Mouse (Mus musculus) MEL (cell line): ENCODE results near the gene Vps37b. TPM values are rescaled to one million over a fixed set of nuclear protein-coding genes. Genes with fewer than 3 reads are reported as not detected.
A peak's percentile ranks its signal among the peaks of the same experiment; 100 is the strongest.

Experiments
- DNase-seq: peaks from one replicate; pipeline ENCODE4 v3.0.0; 2011; ENCODE audit warnings: low read depth, low spot score
- H3K27ac ChIP-seq: 2 replicates; pipeline ENCODE4 v1.5.1; 2012; ENCODE audit warnings: low read depth, mild to moderate bottlenecking, control low read depth, low read length, moderate library complexity; ENCODE audit not compliant: control insufficient read depth
- H3K27me3 ChIP-seq, 2 experiments: fragments of 150-350 bp in 1 of 2; sonication (generic) in 1 of 2; 2 replicates each; pipeline ENCODE4 v1.6.1; 2012; ENCODE audit warnings: low read length in 2 of 2, mild to moderate bottlenecking in 2 of 2, improper control_type of control experiment in 1 of 2, moderate library complexity in 1 of 2; ENCODE audit not compliant: insufficient read depth in 2 of 2, control insufficient read depth in 1 of 2
- H3K36me3 ChIP-seq, 2 experiments: 2 replicates each; pipeline ENCODE4 v1.6.1; 2012 to 2014; ENCODE audit warnings: low read length in 2 of 2, improper control_type of control experiment in 1 of 2, inconsistent platforms in 1 of 2, mild to moderate bottlenecking in 1 of 2; ENCODE audit not compliant: insufficient read depth in 2 of 2, control insufficient read depth in 1 of 2
- H3K4me1 ChIP-seq, 2 experiments: fragments of 150-350 bp in 1 of 2; sonication (generic) in 1 of 2; 2 replicates each; pipeline ENCODE4 v1.6.1; 2012; ENCODE audit warnings: low read length in 2 of 2, improper control_type of control experiment in 1 of 2, mild to moderate bottlenecking in 1 of 2; ENCODE audit not compliant: insufficient read depth in 2 of 2, control insufficient read depth in 1 of 2
- H3K4me3 ChIP-seq, 2 experiments: fragments of 150-350 bp in 1 of 2; sonication (generic) in 1 of 2; 2 replicates each; pipeline ENCODE4 v1.5.1; 2012; ENCODE audit warnings: low read depth in 2 of 2, low read length in 2 of 2, mild to moderate bottlenecking in 2 of 2, moderate library complexity in 2 of 2, control low read depth in 1 of 2, improper control_type of control experiment in 1 of 2; ENCODE audit not compliant: control insufficient read depth in 1 of 2, insufficient read depth in 1 of 2
- H3K79me2 ChIP-seq: 2 replicates; pipeline ENCODE4 v1.6.1; 2012; ENCODE audit warnings: mild to moderate bottlenecking, low read length, moderate library complexity; ENCODE audit not compliant: control insufficient read depth, poor library complexity, insufficient read depth
- H3K9ac ChIP-seq: 2 replicates; pipeline ENCODE4 v1.6.1; 2012; ENCODE audit warnings: low read depth, mild to moderate bottlenecking, control low read depth, low read length, moderate library complexity; ENCODE audit not compliant: control insufficient read depth, poor library complexity, severe bottlenecking
- H3K9me3 ChIP-seq: fragments of 150-350 bp; sonication (generic); replicated peaks from 2 replicates; pipeline ENCODE4 v1.6.1; 2012; ENCODE audit warnings: mild to moderate bottlenecking, low read length, improper control_type of control experiment, moderate library complexity; ENCODE audit not compliant: insufficient read depth
- BHLHE40 ChIP-seq: IDR thresholded peaks from 2 replicates; pipeline ENCODE4 v1.6.1; 2012; ENCODE audit warnings: low read depth, mild to moderate bottlenecking, inconsistent platforms, low read length, improper control_type of control experiment, borderline replicate concordance
- CHD2 ChIP-seq: IDR thresholded peaks from 2 replicates; pipeline ENCODE4 v1.6.1; 2011; ENCODE audit warnings: low read length, improper control_type of control experiment
- E2F4 ChIP-seq: IDR thresholded peaks from 2 replicates; pipeline ENCODE4 v1.6.1; 2011; ENCODE audit warnings: low read depth, low read length, improper control_type of control experiment, borderline replicate concordance
- ELF1 ChIP-seq: IDR thresholded peaks from 2 replicates; pipeline ENCODE4 v1.6.1; 2014; ENCODE audit warnings: low read depth, mild to moderate bottlenecking, inconsistent platforms, low read length, improper control_type of control experiment, moderate library complexity
- EP300 ChIP-seq, 2 experiments: IDR thresholded peaks; 2 replicates each; pipeline ENCODE4 v1.6.1; 2011; ENCODE audit warnings: improper control_type of control experiment in 2 of 2, low read length in 2 of 2, low read depth in 1 of 2, mild to moderate bottlenecking in 1 of 2
- GATA1 ChIP-seq: IDR thresholded peaks from 2 replicates; pipeline ENCODE4 v1.6.1; 2011; ENCODE audit warnings: low read depth, low read length, improper control_type of control experiment
- MAZ ChIP-seq: IDR thresholded peaks from 2 replicates; pipeline ENCODE4 v1.6.1; 2012; ENCODE audit warnings: low read depth, mild to moderate bottlenecking, inconsistent platforms, low read length, improper control_type of control experiment
- MEF2A ChIP-seq: IDR thresholded peaks from 2 replicates; pipeline ENCODE4 v1.6.1; 2014; ENCODE audit warnings: low read depth, mild to moderate bottlenecking, inconsistent platforms, low read length, improper control_type of control experiment; ENCODE audit not compliant: poor library complexity, insufficient replicate concordance, severe bottlenecking; ENCODE audit errors: extremely low read depth
- MYC ChIP-seq: IDR thresholded peaks from 2 replicates; pipeline ENCODE4 v1.6.1; 2011; ENCODE audit warnings: low read depth, mild to moderate bottlenecking, low read length, improper control_type of control experiment, moderate library complexity
- NRF1 ChIP-seq: IDR thresholded peaks from 2 replicates; pipeline ENCODE4 v1.6.1; 2014; ENCODE audit warnings: low read depth, mild to moderate bottlenecking, inconsistent platforms, low read length, improper control_type of control experiment, moderate library complexity; ENCODE audit not compliant: poor library complexity, insufficient read depth, severe bottlenecking
- RAD21 ChIP-seq: IDR thresholded peaks from 2 replicates; pipeline ENCODE4 v1.6.1; 2011; ENCODE audit warnings: mild to moderate bottlenecking, low read depth, low read length, improper control_type of control experiment
- RCOR1 ChIP-seq: IDR thresholded peaks from 2 replicates; pipeline ENCODE4 v1.6.1; 2012; ENCODE audit warnings: low read depth, mild to moderate bottlenecking, inconsistent platforms, low read length, improper control_type of control experiment
- SIN3A ChIP-seq: IDR thresholded peaks from 2 replicates; pipeline ENCODE4 v1.6.1; 2012; ENCODE audit warnings: low read length, improper control_type of control experiment, inconsistent platforms
- TAL1 ChIP-seq: IDR thresholded peaks from 2 replicates; pipeline ENCODE4 v1.6.1; 2012; ENCODE audit warnings: mild to moderate bottlenecking, inconsistent platforms, low read length, moderate library complexity, mixed read lengths
- TCF12 ChIP-seq: IDR thresholded peaks from 2 replicates; pipeline ENCODE4 v1.6.1; 2014; ENCODE audit warnings: low read depth, mild to moderate bottlenecking, inconsistent platforms, low read length, improper control_type of control experiment, moderate library complexity
- UBTF ChIP-seq: IDR thresholded peaks from 2 replicates; pipeline ENCODE4 v1.6.1; 2012; ENCODE audit warnings: low read depth, mild to moderate bottlenecking, inconsistent platforms, low read length, improper control_type of control experiment, moderate library complexity, borderline replicate concordance; ENCODE audit not compliant: insufficient read depth
- USF1 ChIP-seq: IDR thresholded peaks from 2 replicates; pipeline ENCODE4 v1.6.1; 2014; ENCODE audit warnings: low read depth, mild to moderate bottlenecking, inconsistent platforms, low read length, improper control_type of control experiment, moderate library complexity
- ZC3H11A ChIP-seq: IDR thresholded peaks from 2 replicates; pipeline ENCODE4 v1.6.1; 2012; ENCODE audit warnings: low read depth, mild to moderate bottlenecking, inconsistent platforms, low read length, improper control_type of control experiment
- ZKSCAN1 ChIP-seq: IDR thresholded peaks from 2 replicates; pipeline ENCODE4 v1.6.1; 2012; ENCODE audit warnings: low read depth, mild to moderate bottlenecking, inconsistent platforms, low read length, improper control_type of control experiment, moderate library complexity
- ZMIZ1 ChIP-seq: IDR thresholded peaks from 2 replicates; pipeline ENCODE4 v1.6.1; 2012; ENCODE audit warnings: low read depth, mild to moderate bottlenecking, inconsistent platforms, low read length, improper control_type of control experiment, moderate library complexity
- polyA plus RNA-seq, 2 experiments: library from polyadenylated mRNA; stranded (reverse) in 1 of 2; unstranded in 1 of 2; fragments of >175 nt in 1 of 2; fragments of >200 nt in 1 of 2; gene quantifications; 2 replicates each; pipeline versions ENCODE4 v1.2.1 to v1.2.4; 2012; ENCODE audit warnings: low replicate concordance in 2 of 2, low read depth in 1 of 2; ENCODE audit not compliant: insufficient read length in 2 of 2, insufficient read depth in 1 of 2, missing spikeins in 1 of 2
- total RNA-seq: library from RNA; depleted of rRNA; stranded (reverse); fragments of 300-350 nt; gene quantifications from 2 replicates; pipeline ENCODE4 v1.2.3, GENCODE M21; 2012

Gene Vps37b
- total and polyA plus RNA-seq, 3 experiments = 28.6 to 66.0 TPM; not detected in 1

DNA sequence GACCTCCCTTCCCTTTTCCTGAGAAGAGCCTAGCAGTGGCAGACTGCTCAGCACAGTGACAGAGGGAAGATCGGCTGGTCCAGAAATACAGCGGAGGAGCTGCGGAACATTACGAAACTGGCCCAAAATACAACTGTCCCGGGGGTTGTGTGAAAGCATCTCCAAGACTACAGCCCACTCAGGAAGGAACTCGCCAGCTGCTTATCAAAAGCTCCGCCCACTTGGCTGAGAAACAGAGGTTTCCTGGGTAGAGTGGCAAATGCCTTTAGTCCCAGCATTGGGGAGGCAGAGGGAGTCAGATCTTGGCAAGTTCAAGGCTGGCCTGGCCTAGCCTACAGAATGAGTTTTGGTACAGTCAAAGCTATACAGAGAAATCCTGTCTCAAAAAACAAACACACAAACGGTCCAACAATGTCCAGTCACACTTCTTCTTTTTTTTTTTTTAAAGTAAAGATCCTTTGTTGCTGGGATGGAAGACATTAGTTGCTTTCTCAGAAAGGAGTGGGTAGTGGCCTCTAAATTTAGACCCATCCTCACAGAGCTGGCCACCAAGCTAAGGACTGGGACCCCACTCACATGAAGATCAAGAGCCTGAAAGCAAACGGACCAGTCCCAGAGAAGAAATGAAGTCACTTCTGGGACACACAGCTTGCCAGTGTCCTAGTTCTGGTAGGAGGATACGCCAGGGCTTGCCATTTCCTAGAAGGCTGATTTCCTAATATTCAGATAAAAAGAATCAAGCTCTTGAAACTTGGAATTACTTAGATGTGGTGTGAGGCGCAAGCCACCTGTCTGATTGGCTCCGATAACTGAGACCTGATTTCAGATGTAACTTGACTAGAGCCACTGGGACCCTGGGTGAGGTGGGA lies 12.5 kb downstream of the Vps37b start (continued):
- TF ChIP-seq MYC = 0 out of 2 replicates have a peak, but pooled peaks have one; percentile 18
- TF ChIP-seq NRF1 = no peak
- TF ChIP-seq CHD2 = no peak
- TF ChIP-seq USF1 = no peak

DNA sequence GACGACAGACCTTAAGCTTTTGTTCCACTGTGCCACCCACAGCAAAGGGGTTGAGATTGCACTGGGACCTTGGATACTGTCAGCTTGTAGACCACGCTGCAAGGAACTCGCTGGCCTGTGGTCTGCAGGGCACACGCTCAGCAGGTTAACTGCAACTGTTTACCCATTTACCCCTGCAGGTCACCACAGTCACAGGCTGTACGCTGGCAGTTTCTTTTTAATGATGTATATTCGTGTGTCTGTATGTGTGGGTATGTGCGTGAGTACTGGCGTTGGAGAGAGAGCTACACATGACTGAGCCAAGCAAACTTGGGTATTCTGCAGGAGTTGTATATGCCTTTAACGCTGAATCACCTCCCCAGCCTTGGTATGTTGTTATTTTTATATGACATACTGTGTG lies 13.4 kb downstream of the Vps37b start:
- H3K4me3 ChIP-seq = no peak overlapping the region
- no peak for DNase-seq
- H3K79me2 ChIP-seq = peaks cover 84% of the 10 kb centered on the region
- no peaks in the 10 kb centered on the region for H3K27me3 ChIP-seq
- H3K36me3 ChIP-seq = peaks cover 5 to 44% of the 10 kb centered on the region in 2 experiments
- H3K9ac ChIP-seq = no peak overlapping the region
- peak overlapping the region; percentile 66 for H3K27ac ChIP-seq
- TF ChIP-seq BHLHE40 (no peak), SIN3A (no peak), RAD21 (no peak), NRF1 (no peak), MAZ (no peak), E2F4 (no peak), UBTF (no peak), ZC3H11A (no peak), EP300 (IDR thresholded peaks at IDR 0.05; ENCODE audit: low read depth in 1 of 2, low read length in 2 of 2) (no peak), GATA1 (no peak), ELF1 (no peak), ZMIZ1 (no peak), TAL1 (no peak), MEF2A (no peak), ZKSCAN1 (no peak), RCOR1 (no peak), TCF12 (no peak)
- TF ChIP-seq, all 39 proteins: peak for 0
- H3K4me1 ChIP-seq = peaks cover 25 to 56% of the 10 kb centered on the region in 2 experiments
- H3K9me3 ChIP-seq = no peaks in the 10 kb centered on the region
